Mouse (Mus musculus) myocyte (in vitro differentiated cells): ENCODE measurements around the gene Ncapd3. TPM values are rescaled to one million over a fixed set of nuclear protein-coding genes. Genes with fewer than 3 reads are reported as not detected.

Experiments used
- H3K27me3 ChIP-seq: one replicate; pipeline ENCODE4 v1.6.1; 2011; ENCODE audit not compliant: control insufficient read depth, insufficient read depth, insufficient read length
- H3K36me3 ChIP-seq: one replicate; pipeline ENCODE4 v1.6.1; 2011; ENCODE audit not compliant: control insufficient read depth, insufficient read depth
- H3K4me2 ChIP-seq: one replicate; pipeline ENCODE4 v1.6.1; 2011; ENCODE audit warnings: low read depth, control low read depth
- H3K4me3 ChIP-seq: one replicate; pipeline ENCODE4 v1.5.1; 2011; ENCODE audit warnings: mild to moderate bottlenecking, control low read depth, moderate library complexity
- H3K79me2 ChIP-seq: one replicate; pipeline ENCODE4 v1.6.1; 2011; ENCODE audit not compliant: control insufficient read depth, insufficient read depth
- H3ac ChIP-seq: one replicate; pipeline ENCODE4 v1.6.1; 2011; ENCODE audit not compliant: control insufficient read depth, insufficient read length
- CEBPB ChIP-seq: IDR thresholded peaks from 2 replicates; pipeline ENCODE4 v1.6.1; 2011; ENCODE audit warnings: mild to moderate bottlenecking, moderate library complexity; ENCODE audit not compliant: poor library complexity, insufficient read depth, severe bottlenecking
- E2F4 ChIP-seq: IDR thresholded peaks from one replicate; pipeline ENCODE4 v1.6.1; 2011; ENCODE audit warnings: mild to moderate bottlenecking, control low read depth, moderate library complexity; ENCODE audit not compliant: insufficient read depth
- MAX ChIP-seq: IDR thresholded peaks from one replicate; pipeline ENCODE4 v1.6.1; 2011; ENCODE audit warnings: low read depth, mild to moderate bottlenecking, control low read depth
- MYOD1 ChIP-seq, 3 experiments: IDR thresholded peaks; one replicate each; pipeline ENCODE4 v1.6.1; 2011; ENCODE audit warnings: control low read depth in 2 of 3, low read depth in 2 of 3, mild to moderate bottlenecking in 2 of 3, moderate library complexity in 1 of 3; ENCODE audit not compliant: insufficient read length in 2 of 3, control insufficient read depth in 1 of 3
- MYOG ChIP-seq, 3 experiments: IDR thresholded peaks; one replicate each; pipeline ENCODE4 v1.6.1; 2011; ENCODE audit warnings: control low read depth in 2 of 3, low read depth in 2 of 3, mild to moderate bottlenecking in 2 of 3; ENCODE audit not compliant: insufficient read length in 2 of 3, control insufficient read depth in 1 of 3, insufficient read depth in 1 of 3
- POLR2A ChIP-seq: IDR thresholded peaks from one replicate; pipeline ENCODE4 v1.6.1; 2011; ENCODE audit warnings: low read depth, mild to moderate bottlenecking, control low read depth, moderate library complexity; ENCODE audit not compliant: insufficient read length
- POLR2AphosphoS2 ChIP-seq: IDR thresholded peaks from one replicate; pipeline ENCODE4 v1.6.1; 2011; ENCODE audit warnings: low read depth, control low read depth; ENCODE audit not compliant: insufficient read length
- REST ChIP-seq: IDR thresholded peaks from one replicate; pipeline ENCODE4 v1.6.1; 2011; ENCODE audit warnings: mild to moderate bottlenecking, control low read depth, moderate library complexity; ENCODE audit not compliant: insufficient read depth, insufficient read length
- SRF ChIP-seq: IDR thresholded peaks from one replicate; pipeline ENCODE4 v1.6.1; 2011; ENCODE audit warnings: low read depth; ENCODE audit not compliant: control insufficient read depth, insufficient read length
- TCF12 ChIP-seq: IDR thresholded peaks from one replicate; pipeline ENCODE4 v1.6.1; 2011; ENCODE audit warnings: mild to moderate bottlenecking, control low read depth; ENCODE audit not compliant: poor library complexity, insufficient read depth, severe bottlenecking
- TCF3 ChIP-seq: IDR thresholded peaks from one replicate; pipeline ENCODE4 v1.6.1; 2011; ENCODE audit warnings: low read depth, control low read depth; ENCODE audit not compliant: insufficient read length
- USF1 ChIP-seq: IDR thresholded peaks from one replicate; pipeline ENCODE4 v1.6.1; 2011; ENCODE audit warnings: low read depth, mild to moderate bottlenecking, control low read depth, moderate library complexity
- polyA plus RNA-seq: library from polyadenylated mRNA; unstranded; fragments of >200 nt; fragmentation: generic; extraction: Trizol; gene quantifications from one replicate; pipeline ENCODE4 v1.2.1, GENCODE M21; 2012; ENCODE audit warnings: missing spikeins

Ncapd3 gene
- polyA plus RNA-seq, 1 experiment: 4.3 TPM

DNA sequence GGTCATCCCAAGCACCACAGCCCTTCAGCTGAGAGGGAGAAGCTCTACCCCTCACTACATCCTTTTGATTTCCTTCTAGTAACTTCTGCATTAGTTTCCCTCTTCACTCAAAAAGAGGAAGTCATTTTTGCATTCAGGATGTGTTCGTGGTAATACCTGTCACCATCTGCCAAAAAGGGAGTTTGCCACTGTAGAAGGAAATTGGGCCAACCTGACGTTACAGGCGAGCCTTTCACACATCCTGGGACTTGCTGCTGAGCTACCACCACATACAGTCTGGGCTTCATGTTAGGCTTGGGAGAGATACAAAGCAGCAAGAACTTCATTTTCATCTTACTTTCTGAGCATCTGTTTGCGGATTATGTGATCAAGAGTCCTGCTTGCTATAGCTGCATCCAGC is 6.3 kb upstream of the Ncapd3 start:
- H3ac ChIP-seq: no peak overlapping the region
- TF ChIP-seq E2F4 (no peak), CEBPB (no peak), TCF3 (no peak), REST (no peak), MYOG (IDR thresholded peaks at IDR 0.05; ENCODE audit: control insufficient read depth in 1 of 3, insufficient read depth in 1 of 3, insufficient read length in 2 of 3, low read depth in 2 of 3) (no peak), SRF (no peak), MAX (no peak), TCF12 (no peak), POLR2A (no peak), POLR2AphosphoS2 (no peak), MYOD1 (IDR thresholded peaks at IDR 0.05; ENCODE audit: control insufficient read depth in 1 of 3, insufficient read length in 2 of 3, low read depth in 2 of 3) (no peak), USF1 (no peak)
- peaks cover 50% of the 10 kb centered on the region for H3K79me2 ChIP-seq
- H3K27me3 ChIP-seq: no peaks in the 10 kb centered on the region
- H3K4me3 ChIP-seq: no peak overlapping the region
- no peak overlapping the region for H3K4me2 ChIP-seq
- H3K36me3 ChIP-seq: peaks cover 4% of the 10 kb centered on the region

- TF ChIP-seq TCF12: no peak
- TF ChIP-seq TCF3: no peak
- TF ChIP-seq POLR2AphosphoS2: no peak
- no peak for TF ChIP-seq CEBPB
- Histone ChIP-seq H3K36me3 (peaks cover 4% of the 10 kb centered on the region), H3K79me2 (peaks cover 63% of the 10 kb centered on the region), H3ac (no peak overlapping the region), H3K4me3 (no peak overlapping the region), H3K4me2 (peak overlapping the region; percentile 76), H3K27me3 (no peaks in the 10 kb centered on the region)
Measured at GRCm38 (mm10) chr9:27026708-27027107, 3.3 kb upstream of the Ncapd3 start.

- Histone ChIP-seq H3K79me2 (peaks cover 81% of the 10 kb centered on the region), H3K36me3 (no peaks in the 10 kb centered on the region), H3ac (peak overlapping the region; percentile 85), H3K27me3 (no peaks in the 10 kb centered on the region), H3K4me3 (peak overlapping the region; percentile 59), H3K4me2 (peak overlapping the region; percentile 76)
- TF ChIP-seq MYOD1 (IDR thresholded peaks at IDR 0.05; ENCODE audit: control insufficient read depth in 1 of 3, insufficient read length in 2 of 3, low read depth in 2 of 3): peak in 1 of 3 experiments; percentile 11
- no peak for TF ChIP-seq POLR2A
Measured at GRCm38 (mm10) chr9:27029022-27029827, 750 bp upstream of the Ncapd3 start.

- Histone ChIP-seq H3K27me3 (no peaks in the 10 kb centered on the region), H3K36me3 (no peaks in the 10 kb centered on the region), H3ac (peak overlapping the region; percentile 85), H3K79me2 (peaks cover 79% of the 10 kb centered on the region), H3K4me3 (peak overlapping the region; percentile 59), H3K4me2 (peak overlapping the region; percentile 81)
- no peak for TF ChIP-seq TCF3
- no peak for TF ChIP-seq POLR2AphosphoS2
- no peak for TF ChIP-seq TCF12
- TF ChIP-seq CEBPB: no peak
- no peak for TF ChIP-seq E2F4
- no peak for TF ChIP-seq MYOD1 (IDR thresholded peaks at IDR 0.05; ENCODE audit: control insufficient read depth in 1 of 3, insufficient read length in 2 of 3, low read depth in 2 of 3)
- TF ChIP-seq REST: no peak
- TF ChIP-seq MAX: no peak
- TF ChIP-seq MYOG (IDR thresholded peaks at IDR 0.05; ENCODE audit: control insufficient read depth in 1 of 3, insufficient read depth in 1 of 3, insufficient read length in 2 of 3, low read depth in 2 of 3): no peak
- no peak for TF ChIP-seq SRF
- no peak for TF ChIP-seq POLR2A
- TF ChIP-seq USF1: no peak
Measured at GRCm38 (mm10) chr9:27030763-27031100, 757 bp downstream of the Ncapd3 start.

DNA sequence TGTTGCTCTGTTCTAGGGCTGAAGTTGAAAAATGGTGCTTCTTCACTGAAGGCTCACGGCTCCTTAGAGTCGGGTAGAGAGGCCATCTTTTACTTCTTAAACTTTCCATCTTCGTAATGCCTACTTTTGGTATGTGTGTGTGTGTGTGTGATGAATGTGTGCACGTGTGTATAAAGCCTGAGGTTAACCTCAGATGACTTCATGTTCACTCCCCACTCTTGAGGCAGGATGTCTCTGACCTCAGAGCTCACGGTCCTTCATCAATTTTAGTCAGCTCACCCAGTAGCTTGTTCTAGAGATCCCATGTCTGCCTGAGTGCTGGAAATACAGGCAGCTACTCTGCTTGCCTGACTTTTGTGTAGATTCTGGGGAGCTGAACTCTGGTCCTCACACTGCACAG is 13.9 kb downstream of the Ncapd3 start:
- no peaks in the 10 kb centered on the region for H3K27me3 ChIP-seq
- H3K79me2 ChIP-seq: no peaks in the 10 kb centered on the region
- H3K4me3 ChIP-seq: no peak overlapping the region
- no peak overlapping the region for H3K4me2 ChIP-seq
- no peak for TF ChIP-seq POLR2AphosphoS2
- TF ChIP-seq POLR2A: no peak
- TF ChIP-seq CEBPB: no peak
- TF ChIP-seq TCF3: no peak
- TF ChIP-seq SRF: no peak
- no peak for TF ChIP-seq MAX
- no peak for TF ChIP-seq MYOD1 (IDR thresholded peaks at IDR 0.05; ENCODE audit: control insufficient read depth in 1 of 3, insufficient read length in 2 of 3, low read depth in 2 of 3)
- no peak for TF ChIP-seq MYOG (IDR thresholded peaks at IDR 0.05; ENCODE audit: control insufficient read depth in 1 of 3, insufficient read depth in 1 of 3, insufficient read length in 2 of 3, low read depth in 2 of 3)
- TF ChIP-seq TCF12: no peak
- no peak for TF ChIP-seq USF1
- TF ChIP-seq REST: no peak
- TF ChIP-seq E2F4: no peak
- peaks cover 23% of the 10 kb centered on the region for H3K36me3 ChIP-seq
- H3ac ChIP-seq: no peak overlapping the region
